12 mouse cellular contexts compared by ENCODE assay signal in genomic region chr7:117414341-117415008, GRCm38 (mm10). TPM values are rescaled to one million over a fixed set of nuclear protein-coding genes. Genes with fewer than 3 reads are reported as not detected.
A peak's percentile ranks its signal among the peaks of the same experiment; 100 is the strongest.
DNase-seq lines count a peak whose midpoint lies in the region; ATAC-seq lines count a peak whose summit lies in the region.
"Had no signal": no experiment of that assay in that cellular context is flagged by ENCODE, and none has a peak within 500 bp of the region (broad histone marks: within the 10 kb centered on the region; RNA-seq: fewer than 3 reads in every experiment).

No protein-coding gene starts in this region.

- 56% methylated on average over 12 of the region's 12 CpGs for WGBS in limb, embryonic 15.5 days
- WGBS in hindbrain, embryonic 16.5 days: 86% methylated on average over 12 of the region's 12 CpGs

- H3K36me3 ChIP-seq in limb, embryonic 15.5 days: no peaks in the 10 kb centered on the region
- no peaks in the 10 kb centered on the region for H3K36me3 ChIP-seq in hindbrain, embryonic 16.5 days (ENCODE audit: control insufficient read depth, insufficient read depth, low read length)
- H3K36me3 ChIP-seq: heart, embryonic 13.5 days; liver, embryonic 15.5 days; stomach, embryonic 15.5 days had no signal

- peak; percentile 50 to 89 for DNase-seq in left cerebral cortex, postnatal 25 days (ENCODE audit: low spot score in 2 of 2)
- no peak for DNase-seq in left cerebral cortex, postnatal 4 days
- DNase-seq in thymus, postnatal 10 days (ENCODE audit: low spot score in 2 of 2): peak; percentile 30 to 42
- DNase-seq in adipocyte (ENCODE audit: low spot score): no peak
- DNase-seq in heart, adult 18-20 months: no peak
- DNase-seq: kidney, postnatal 10 days had no signal

- no peaks in the 10 kb centered on the region for H3K9me3 ChIP-seq in limb, embryonic 15.5 days
- no peaks in the 10 kb centered on the region for H3K9me3 ChIP-seq in hindbrain, embryonic 16.5 days (ENCODE audit: control insufficient read depth, low read length)
- H3K9me3 ChIP-seq: heart, embryonic 13.5 days; liver, embryonic 15.5 days; stomach, embryonic 15.5 days had no signal

- intact Hi-C loops in left cerebral cortex, postnatal 25 days (cut with DNase I): no loop called here
- intact Hi-C loops in left cerebral cortex, postnatal 4 days (cut with DNase I): no loop called here

- no peak overlapping the region for H3K4me2 ChIP-seq in limb, embryonic 15.5 days
- H3K4me2 ChIP-seq in hindbrain, embryonic 16.5 days (ENCODE audit: low read length): no peak overlapping the region
- H3K4me2 ChIP-seq: heart, embryonic 13.5 days; liver, embryonic 15.5 days; stomach, embryonic 15.5 days had no signal

- peaks cover 35% of the 10 kb centered on the region for H3K4me1 ChIP-seq in limb, embryonic 15.5 days
- H3K4me1 ChIP-seq in hindbrain, embryonic 16.5 days (ENCODE audit: control insufficient read depth, insufficient read depth, low read depth, low read length): peaks cover 8% of the 10 kb centered on the region
- H3K4me1 ChIP-seq: stomach, embryonic 15.5 days had no signal

- no peaks in the 10 kb centered on the region for H3K27me3 ChIP-seq in limb, embryonic 15.5 days
- H3K27me3 ChIP-seq in hindbrain, embryonic 16.5 days (replicated peaks; ENCODE audit: control insufficient read depth, insufficient read depth, low read length): no peaks in the 10 kb centered on the region
- H3K27me3 ChIP-seq: heart, embryonic 13.5 days; liver, embryonic 15.5 days; stomach, embryonic 15.5 days had no signal

- H3K9ac ChIP-seq in limb, embryonic 15.5 days: no peak overlapping the region
- no peak overlapping the region for H3K9ac ChIP-seq in hindbrain, embryonic 16.5 days (ENCODE audit: low read depth, low read length)
- H3K9ac ChIP-seq: heart, embryonic 13.5 days; liver, embryonic 15.5 days; stomach, embryonic 15.5 days had no signal

- no peak overlapping the region for H3K4me3 ChIP-seq in limb, embryonic 15.5 days
- H3K4me3 ChIP-seq in hindbrain, embryonic 16.5 days (ENCODE audit: low read length): no peak overlapping the region
- H3K4me3 ChIP-seq: heart, embryonic 13.5 days; liver, embryonic 15.5 days; stomach, embryonic 15.5 days had no signal

- peak; percentile 64 for ATAC-seq in common myeloid progenitor, adult 5-6 weeks (replicated peaks; ENCODE audit: low read depth, poor library complexity, severe bottlenecking)
- ATAC-seq in limb, embryonic 15.5 days (ENCODE audit: insufficient number of reproducible peaks, low FRiP score, low TSS enrichment, low read depth): no peak; the same call in 1 of the 2 replicates
- no peak for ATAC-seq in hindbrain, embryonic 16.5 days

- H3K27ac ChIP-seq in limb, embryonic 15.5 days: 0 out of 2 replicates have a peak overlapping the region, but pooled peaks have one; percentile 55
- H3K27ac ChIP-seq in hindbrain, embryonic 16.5 days (ENCODE audit: low read depth, low read length): no peak overlapping the region
- H3K27ac ChIP-seq: heart, embryonic 13.5 days; liver, embryonic 15.5 days; stomach, embryonic 15.5 days had no signal

RNA-seq across cellular contexts. Expression of gene Xylt1, which starts 33.7 kb away (rescaled TPM):
- total RNA-seq in left cerebral cortex, postnatal 25 days (2021): 10 to 100 TPM; 48.6 to 52.1 TPM
- 10 to 100 TPM; 53.5 to 56.6 TPM for total RNA-seq in left cerebral cortex, postnatal 4 days (2021)
- 9.0 and 12.9 TPM in 2 replicates for total RNA-seq in common myeloid progenitor, adult 5-6 weeks (2017)
- 2.5 and 2.9 TPM in 2 replicates for polyA plus RNA-seq in limb, embryonic 15.5 days (2015; fragmentation: Nextera tagmentation; extraction: Ambion mirVana)
- polyA plus RNA-seq in hindbrain, embryonic 16.5 days (2015; fragmentation: Nextera tagmentation; extraction: Ambion mirVana): 2.9 TPM in 2 replicates
- 1 to 10 TPM; 1.8 to 2.4 TPM for total RNA-seq in heart, adult 18-20 months (2021)

Comparison
In these comparisons a context has a peak if more than half of its experiments do, and no peak if none do; other contexts are left out.
1. DNase-seq: peak in left cerebral cortex, postnatal 25 days (2 of 2) and thymus, postnatal 10 days (2 of 2); none in left cerebral cortex, postnatal 4 days (single experiment), adipocyte (single experiment) and heart, adult 18-20 months (0 of 2).